Mouse (Mus musculus) fibroblast of lung, adult 2 months (primary cell): Measurements from ENCODE around the gene Prickle1.

Experiments
- DNase-seq: peaks from one replicate; pipeline ENCODE4 v3.0.0-alpha.2; 2011; ENCODE audit warnings: low read depth

The Prickle1 gene

GRCm38 (mm10) chr15:93594296-93594887, 1.3 kb downstream of the Prickle1 start:
- no peak for DNase-seq

- no peak for DNase-seq
These were observed 3.1 kb downstream of the Prickle1 start for GRCm38 (mm10) chr15:93592596-93592995.

- DNase-seq, result no peak
These were observed 3.8 kb downstream of the Prickle1 start for GRCm38 (mm10) chr15:93591831-93592321.

GRCm38 (mm10) chr15:93591371-93591770, 4.3 kb downstream of the Prickle1 start:
- no peak for DNase-seq

- DNase-seq, result no peak
These were observed 7.3 kb downstream of the Prickle1 start for GRCm38 (mm10) chr15:93588401-93588800.

GRCm38 (mm10) chr15:93587660-93588059, 8.0 kb downstream of the Prickle1 start:
- DNase-seq, result no peak

- DNase-seq, result no peak
These were observed 12.6 kb downstream of the Prickle1 start for GRCm38 (mm10) chr15:93583051-93583450.

GRCm38 (mm10) chr15:93581736-93582135, 14.0 kb downstream of the Prickle1 start:
- DNase-seq, result no peak

- DNase-seq, result no peak
These were observed 15.8 kb downstream of the Prickle1 start for GRCm38 (mm10) chr15:93579899-93580298.

- DNase-seq, result no peak
These were observed 16.6 kb downstream of the Prickle1 start for GRCm38 (mm10) chr15:93579100-93579499.

GRCm38 (mm10) chr15:93576361-93576760, 19.3 kb downstream of the Prickle1 start:
- DNase-seq, result no peak

GRCm38 (mm10) chr15:93575884-93576283, 19.8 kb downstream of the Prickle1 start:
- peak; percentile 69 for DNase-seq

- no peak for DNase-seq
These were observed 22.8 kb downstream of the Prickle1 start for GRCm38 (mm10) chr15:93572889-93573288.

- no peak for DNase-seq
These were observed 24.7 kb downstream of the Prickle1 start for GRCm38 (mm10) chr15:93570881-93571495.

- DNase-seq, result no peak
These were observed 26.8 kb downstream of the Prickle1 start for GRCm38 (mm10) chr15:93568911-93569310.

- DNase-seq, result no peak
These were observed 28.0 kb downstream of the Prickle1 start for GRCm38 (mm10) chr15:93567546-93568307.

- no peak for DNase-seq
These were observed 32.2 kb downstream of the Prickle1 start for GRCm38 (mm10) chr15:93563491-93563890.

GRCm38 (mm10) chr15:93561540-93561939, 34.2 kb downstream of the Prickle1 start:
- DNase-seq, result peak; percentile 46

- DNase-seq, result no peak
These were observed 37.3 kb downstream of the Prickle1 start for GRCm38 (mm10) chr15:93558421-93558820.

GRCm38 (mm10) chr15:93555719-93556118, 40.0 kb downstream of the Prickle1 start:
- DNase-seq, result no peak

- DNase-seq, result no peak
These were observed 41.4 kb downstream of the Prickle1 start for GRCm38 (mm10) chr15:93554203-93554851.

GRCm38 (mm10) chr15:93552169-93552568, 43.5 kb downstream of the Prickle1 start:
- no peak for DNase-seq
